Mouse (Mus musculus) monocyte, adult 2 months (primary cell): Measurements from ENCODE around the gene Adamts12.

Experiments
- DNase-seq, 2 experiments: peaks; one replicate each; pipeline ENCODE4 v3.0.0; 2022; ENCODE audit warnings: low spot score in 2 of 2, low read depth in 1 of 2

Gene Adamts12

DNA sequence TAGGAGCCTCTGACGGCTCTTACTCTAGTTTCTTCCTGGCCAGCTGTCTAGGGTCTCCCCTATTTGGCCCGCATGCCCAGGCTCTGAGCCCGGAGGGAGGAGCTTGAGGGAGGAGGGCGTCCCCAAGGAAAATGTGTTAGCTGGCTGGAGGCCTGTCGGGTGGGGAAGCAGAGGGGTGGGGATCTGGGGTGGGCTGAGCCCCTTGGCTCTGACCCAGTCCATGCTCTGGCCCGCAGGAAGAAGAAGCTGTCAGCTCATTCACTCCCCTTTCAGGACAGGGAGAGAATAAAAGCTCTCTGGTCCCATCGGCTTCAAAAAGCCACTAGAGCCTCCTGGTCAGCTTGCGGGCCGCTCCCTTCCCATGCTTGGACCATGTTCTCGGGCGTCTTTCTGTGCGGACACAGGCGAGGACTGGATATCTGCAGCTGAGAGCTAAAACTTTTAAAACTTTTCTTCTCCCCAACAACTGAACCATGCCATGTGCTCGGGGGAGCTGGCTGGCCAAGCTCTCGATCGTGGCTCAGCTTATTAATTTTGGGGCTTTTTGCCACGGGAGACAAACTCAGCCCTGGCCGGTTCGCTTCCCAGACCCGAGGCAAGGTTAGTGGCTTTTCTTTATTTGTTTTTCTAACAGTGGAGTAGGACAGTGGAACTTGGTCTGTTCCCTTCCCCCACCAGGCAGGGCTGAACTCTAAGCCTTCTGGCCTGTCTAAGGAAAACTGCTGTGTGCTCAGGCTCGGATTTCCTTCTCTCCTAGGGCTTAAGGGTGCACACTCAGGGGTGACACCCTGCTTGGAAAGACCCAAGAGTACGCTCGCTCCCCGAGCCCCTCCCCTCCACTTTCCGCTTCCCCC is at the start of gene Adamts12:
Gene Adamts12 (plus strand): TSS at position 233 of the 854 bp plus-strand sequence.
- no peak for DNase-seq

DNA sequence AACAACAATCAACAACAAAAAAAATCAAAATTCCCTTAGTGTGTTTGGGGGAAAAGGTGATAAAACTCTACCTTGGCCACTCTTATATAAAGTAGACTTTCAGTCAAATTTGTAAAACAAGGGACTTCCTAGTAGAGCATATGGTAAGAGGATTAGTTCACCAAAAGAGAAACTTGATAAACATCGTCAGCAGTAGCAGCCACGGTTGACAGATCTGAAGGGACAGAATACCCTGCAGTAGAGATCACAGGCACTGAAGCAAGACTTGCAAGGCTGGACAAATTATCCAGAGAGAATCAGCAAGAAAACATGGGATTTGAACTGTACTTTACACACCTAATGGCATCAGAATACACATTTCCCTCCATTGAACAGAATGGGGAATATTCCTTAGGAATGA is 49.7 kb upstream of the Adamts12 start:
- DNase-seq = no peak

DNA sequence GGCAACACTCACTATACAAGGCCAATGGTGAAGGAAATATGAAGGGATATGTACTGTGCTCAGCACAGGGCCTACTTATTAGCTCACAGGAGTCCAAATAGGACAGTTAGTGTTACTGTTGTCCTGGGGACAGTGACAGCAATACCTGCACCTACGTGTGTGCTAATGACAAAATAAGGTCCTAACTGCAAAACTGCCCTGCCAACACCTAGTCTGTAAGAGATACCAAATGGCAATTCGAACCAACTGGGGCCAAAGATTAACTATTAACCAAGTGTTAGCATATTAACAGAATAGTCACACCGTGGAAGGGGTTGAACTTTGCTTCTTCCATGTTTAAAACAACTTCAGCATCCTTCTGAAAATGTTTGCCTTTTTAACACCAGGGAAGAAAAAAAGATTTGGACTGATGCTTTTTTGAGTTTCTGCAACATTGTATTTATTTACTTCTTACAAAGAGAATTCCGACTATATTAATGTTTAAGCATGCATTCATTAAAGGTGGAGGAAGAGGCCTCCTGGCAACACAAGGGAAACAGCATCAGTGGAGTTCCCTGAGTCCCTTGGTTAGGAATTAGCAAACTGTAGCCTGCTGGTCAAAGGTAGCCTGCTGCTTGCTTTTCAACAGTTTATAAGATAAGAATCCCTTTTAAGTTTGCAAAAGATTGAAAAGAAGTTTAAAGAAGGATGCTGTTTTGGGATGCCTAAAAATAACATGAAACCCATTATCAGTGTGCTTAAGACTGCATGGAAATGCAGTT is 37.6 kb upstream of the Adamts12 start:
- DNase-seq = no peak

DNA sequence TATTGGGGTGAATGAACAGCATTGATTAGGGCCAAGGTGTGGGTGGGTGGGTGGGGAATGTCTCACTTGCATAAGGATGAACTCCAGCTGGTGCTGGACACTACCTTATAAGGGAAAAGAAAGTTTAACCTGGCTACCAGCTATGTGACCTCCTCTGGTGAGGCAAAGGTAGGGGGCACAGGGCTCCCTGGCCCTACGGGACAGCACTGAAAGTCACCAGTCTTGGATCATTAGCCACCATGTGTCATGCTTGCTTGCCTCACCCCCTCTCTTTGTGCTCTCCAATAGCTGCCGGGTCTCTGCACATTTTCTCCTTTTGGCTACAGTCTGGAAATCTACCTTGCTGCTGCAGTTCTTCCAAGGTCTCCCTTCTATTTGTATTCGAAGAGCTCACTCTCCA is 34.4 kb upstream of the Adamts12 start:
- DNase-seq = no peak

DNA sequence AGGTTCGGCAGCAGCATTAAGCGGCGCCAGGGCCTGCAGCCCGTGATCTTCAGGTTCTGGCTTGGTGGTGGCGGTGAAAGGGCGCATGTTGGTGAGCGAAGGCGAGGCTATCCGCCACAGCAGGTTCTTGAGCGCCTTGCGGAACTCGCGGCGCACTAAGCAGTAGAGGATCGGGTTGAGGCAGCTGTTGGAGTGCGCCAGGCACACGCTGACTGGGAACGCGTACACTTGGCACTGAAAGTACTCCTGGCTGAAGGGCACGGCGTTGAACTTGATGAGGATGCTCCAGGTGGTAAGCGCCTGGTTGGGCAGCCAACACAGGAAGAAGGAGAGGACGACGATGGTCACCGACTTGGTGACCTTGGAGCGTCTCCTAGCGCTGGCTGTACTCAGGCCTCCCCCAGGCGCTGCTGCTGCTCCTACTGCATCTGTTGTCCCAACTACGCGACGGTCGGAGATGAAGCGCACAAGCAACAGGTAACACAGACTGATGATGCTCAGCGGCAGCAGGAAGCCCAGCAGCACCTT is 28.6 kb upstream of the Adamts12 start:
- DNase-seq = no peak

DNA sequence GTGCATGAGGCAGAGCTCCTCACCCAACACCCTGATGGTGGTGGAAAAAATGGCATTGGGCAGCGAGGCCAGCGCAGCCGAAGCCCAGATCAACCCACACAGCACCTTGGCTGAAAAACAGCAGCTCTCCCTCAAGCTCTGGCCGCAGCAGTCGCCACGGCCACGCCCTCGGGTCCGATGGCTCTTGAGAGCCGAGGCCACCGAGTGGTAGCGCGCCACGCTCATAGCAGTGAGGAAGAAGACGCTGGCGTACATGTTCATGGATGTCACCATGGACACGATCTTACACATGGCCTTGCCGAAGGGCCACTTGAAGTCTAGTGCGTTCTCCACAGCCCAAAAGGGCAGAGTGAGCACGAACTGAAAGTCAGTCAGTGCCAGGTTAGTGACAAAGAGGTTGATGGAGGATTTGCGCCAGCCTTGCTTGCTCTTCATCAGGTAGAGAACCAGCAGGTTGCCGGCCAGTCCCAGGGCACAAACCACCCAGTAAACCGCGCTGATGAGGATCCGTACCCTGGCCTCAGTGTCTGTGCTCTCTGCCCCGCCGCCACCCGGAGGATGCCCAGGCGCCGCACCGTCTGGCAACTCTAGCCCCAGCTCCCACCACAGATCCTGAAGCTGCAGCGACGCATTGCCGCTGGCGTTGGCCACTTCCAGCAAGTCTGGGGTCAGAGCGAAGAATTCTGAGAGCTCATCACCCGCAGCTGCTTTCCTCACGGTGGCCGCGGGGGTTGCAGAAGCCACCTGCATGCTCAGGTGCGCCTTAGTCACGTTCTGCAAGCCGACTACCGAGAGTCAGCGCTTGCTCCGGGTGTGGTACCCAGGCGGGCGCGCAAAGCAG is 27.8 kb upstream of the Adamts12 start:
- no peak for DNase-seq

DNA sequence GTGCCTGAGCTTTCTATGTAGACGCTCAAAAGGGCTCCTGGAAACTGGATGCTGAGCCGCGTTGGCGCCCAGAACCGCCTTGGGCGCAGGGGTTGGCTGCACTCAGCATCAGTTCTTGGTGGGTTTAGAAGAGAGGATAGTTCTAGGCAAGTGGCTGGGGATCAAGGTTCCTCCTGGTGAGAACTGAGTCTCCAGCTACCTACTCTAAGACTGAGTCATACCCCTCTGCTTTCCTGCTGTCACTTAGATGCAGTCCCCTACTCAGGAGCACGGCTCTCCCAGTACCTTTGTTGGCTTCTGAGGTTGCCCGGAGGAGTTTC is 27.3 kb upstream of the Adamts12 start:
- DNase-seq = no peak

DNA sequence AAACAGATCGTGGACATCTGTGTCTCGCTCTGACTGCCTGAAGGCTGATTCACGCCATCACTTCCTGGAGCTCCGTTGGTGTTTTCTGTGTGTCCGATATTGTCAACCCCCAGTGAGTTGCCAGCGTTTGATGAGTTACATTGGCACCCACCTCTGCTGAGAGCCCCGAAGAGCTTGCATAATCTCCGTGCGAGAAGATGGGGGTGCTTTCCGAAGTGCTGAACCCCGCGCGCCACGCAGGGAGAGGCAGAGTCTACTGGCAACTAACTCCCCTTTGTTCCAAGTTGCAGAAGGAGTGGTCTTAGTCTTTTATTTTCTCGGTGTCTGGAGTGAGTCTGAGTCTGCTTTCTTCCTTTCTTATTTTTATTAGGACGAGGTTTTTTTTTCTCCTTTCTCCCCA is 26.9 kb upstream of the Adamts12 start, which contains the start of gene Rxfp3:
Gene Rxfp3 (minus strand): TSS at position 281 of the 400 bp plus-strand sequence.
- no peak for DNase-seq

DNA sequence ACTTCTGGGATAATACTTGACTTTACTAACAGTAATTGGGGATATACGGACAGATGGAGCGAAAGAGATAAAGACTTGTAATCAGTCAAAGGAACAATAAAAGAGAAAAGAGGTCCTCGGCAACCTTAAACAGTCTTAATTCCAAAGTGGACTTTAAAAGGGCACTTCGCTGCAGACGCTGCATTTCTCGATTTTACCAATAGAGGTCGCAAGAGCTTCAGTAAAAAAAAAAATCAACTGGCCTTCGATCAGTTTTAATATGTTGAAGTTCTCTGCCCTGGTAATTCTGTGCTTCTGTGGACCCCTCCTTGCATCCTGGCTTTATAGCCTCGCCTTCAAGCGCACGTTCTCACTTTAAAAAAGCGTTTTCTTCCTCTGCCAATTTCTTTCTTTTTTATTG is 26.1 kb upstream of the Adamts12 start:
- DNase-seq = no peak

DNA sequence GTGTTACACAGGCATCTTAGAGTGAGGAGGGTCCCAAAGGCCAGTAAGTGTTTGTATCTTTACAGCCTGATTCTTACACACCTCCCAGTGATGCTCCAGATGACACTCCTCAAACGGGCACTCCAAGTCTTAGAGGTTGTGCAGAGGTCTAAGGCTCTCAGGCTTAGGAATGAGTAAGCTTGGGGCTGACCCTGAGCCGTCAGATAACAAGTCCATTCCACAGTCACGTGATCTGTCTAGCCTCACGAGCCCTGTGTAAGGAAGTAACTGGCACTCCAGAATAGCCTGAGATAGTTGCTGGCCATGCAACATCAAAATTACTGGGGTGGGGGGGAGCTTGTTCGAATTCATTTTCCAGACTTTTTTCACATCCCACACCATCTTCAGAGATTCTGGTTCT is 24.5 kb upstream of the Adamts12 start:
- DNase-seq = no peak

DNA sequence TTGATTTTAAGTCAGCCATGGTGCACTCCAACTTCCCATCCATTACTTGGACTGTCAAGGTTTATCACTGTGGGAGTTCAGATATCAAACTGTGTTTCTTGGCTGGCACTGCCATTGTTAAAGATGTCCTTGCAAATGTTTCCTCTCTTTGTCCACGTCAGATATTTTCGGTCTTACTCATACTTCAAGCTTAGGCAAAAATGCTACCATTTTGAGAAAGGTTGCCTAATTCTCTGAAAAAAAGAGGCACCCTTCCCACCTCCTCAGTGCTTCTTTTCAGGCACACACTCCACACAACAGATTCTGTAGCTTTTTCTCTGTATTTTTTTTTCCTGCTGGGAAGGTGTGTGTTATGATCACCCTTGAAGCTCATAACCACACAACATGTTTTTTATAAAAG is 23.4 kb upstream of the Adamts12 start:
- DNase-seq = no peak

DNA sequence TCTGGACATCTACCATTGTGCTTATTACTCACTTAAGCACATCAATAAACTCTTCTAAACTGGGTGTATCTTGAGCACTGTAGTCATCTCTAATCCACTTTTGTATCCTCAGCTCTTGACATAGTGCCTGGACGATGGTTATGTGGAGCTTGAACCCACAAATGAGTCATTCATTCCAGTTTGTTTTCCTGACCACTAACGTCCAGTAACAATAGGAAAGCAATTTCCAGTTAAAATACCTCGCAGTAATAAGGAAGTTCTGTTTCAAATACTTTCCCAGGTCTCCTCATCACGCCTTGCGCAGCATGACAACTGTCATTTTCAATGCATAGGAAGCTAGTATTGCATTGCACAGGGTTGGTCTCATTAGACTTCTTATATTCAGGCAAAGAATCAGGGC is 21.8 kb upstream of the Adamts12 start:
- DNase-seq = no peak

DNA sequence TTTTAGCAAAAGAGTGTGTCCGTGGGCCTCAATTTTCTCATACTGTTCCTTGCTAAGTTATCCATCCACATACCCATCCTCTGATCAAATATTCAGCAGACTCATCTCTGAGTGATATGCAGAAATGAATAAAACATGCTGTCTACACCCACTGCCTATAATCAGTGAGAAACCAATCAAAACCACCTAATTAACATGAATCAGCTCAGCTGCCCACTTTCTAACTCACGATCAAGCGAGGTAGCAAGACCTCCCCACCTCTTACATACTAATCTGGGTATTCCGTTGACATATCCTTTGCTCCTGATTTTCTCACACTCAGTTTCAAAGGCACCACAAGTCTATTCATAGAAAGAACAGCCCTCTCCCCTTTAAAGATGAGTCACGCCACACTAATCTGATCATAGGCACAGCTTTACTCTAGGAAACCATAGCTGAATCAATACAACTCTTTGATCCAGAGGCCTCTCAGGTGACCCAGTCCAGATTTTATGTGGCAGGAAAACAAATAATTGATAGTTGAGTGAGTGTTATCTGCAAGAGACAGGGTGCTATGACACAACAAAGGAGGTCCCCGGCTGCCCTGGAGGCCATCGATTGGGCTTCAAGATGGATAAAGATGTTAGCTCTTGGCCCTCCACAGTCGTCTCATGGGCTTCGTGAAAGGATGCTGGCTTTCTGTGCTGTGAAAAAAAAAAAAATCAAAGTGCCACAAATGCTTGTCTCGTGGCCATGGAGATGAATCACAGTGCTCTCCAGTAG is 10.7 kb upstream of the Adamts12 start:
- no peak for DNase-seq

DNA sequence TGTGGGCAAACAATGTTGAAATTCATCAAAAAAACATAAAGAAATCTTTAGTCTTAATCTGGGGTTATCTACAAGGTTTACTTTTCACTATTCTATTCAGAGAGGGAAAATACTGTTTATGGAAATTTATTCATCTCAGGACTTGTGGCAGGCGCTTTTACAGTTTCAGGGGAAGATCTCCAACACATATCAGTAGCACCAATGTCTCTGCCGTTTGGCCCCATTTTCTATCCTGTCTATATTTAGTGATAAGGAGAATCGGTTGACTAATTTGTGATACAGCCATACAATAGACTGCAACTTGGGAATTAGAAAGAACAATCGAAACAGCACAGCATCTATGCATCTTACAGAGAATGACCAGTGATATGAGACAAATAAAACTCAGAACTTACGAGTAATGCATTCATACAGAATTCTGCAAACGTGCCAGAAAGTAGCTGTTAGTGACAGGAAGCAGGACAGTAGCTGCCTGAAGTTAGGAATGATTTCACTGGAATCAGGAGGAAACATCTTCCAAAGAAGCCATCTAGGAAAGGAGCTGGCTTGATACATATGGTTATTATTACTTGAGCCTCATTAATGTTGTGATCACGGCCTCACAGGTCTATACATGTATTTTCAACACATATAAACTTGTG is 10.0 kb upstream of the Adamts12 start:
- DNase-seq = no peak

DNA sequence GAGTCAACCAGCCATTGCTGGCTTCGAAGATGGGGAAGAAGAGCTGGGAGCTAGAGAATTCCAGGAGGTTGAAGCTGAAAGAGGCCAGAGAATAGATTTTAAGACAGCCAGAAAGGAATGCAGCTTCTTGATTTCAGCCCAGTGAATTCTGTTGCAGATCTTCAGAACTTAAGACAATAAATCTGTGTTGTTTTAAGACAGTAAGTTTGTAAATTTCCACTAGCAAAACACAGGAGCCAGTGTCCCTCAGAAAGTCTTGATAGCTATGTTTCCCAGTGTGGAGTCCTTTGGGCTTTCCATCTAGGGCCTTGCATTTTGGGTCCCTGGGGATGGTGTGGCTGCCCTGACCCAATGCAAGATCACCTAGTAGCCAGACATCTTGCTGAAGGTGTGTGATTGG is 1.7 kb upstream of the Adamts12 start:
- DNase-seq = no peak

DNA sequence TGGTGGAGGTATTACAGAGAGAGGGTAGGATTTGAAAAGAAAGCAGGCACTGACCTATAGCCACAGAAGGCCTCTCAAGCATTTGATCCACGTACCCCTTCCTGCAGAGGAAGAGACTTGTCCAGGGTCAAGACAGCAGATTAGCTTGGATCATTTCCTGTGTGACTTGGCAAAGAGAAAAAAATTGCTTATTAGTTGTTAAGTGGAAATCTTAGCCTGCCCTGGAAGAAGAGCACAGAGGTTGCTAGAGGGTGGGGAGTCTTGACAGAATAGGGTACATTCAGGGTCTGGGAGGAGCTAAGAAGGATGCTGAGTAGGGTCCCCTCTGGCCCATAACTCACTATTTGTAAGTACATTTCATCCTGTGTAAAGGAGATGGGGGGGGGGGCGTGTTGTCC is 431 bp upstream of the Adamts12 start:
- DNase-seq = no peak

DNA sequence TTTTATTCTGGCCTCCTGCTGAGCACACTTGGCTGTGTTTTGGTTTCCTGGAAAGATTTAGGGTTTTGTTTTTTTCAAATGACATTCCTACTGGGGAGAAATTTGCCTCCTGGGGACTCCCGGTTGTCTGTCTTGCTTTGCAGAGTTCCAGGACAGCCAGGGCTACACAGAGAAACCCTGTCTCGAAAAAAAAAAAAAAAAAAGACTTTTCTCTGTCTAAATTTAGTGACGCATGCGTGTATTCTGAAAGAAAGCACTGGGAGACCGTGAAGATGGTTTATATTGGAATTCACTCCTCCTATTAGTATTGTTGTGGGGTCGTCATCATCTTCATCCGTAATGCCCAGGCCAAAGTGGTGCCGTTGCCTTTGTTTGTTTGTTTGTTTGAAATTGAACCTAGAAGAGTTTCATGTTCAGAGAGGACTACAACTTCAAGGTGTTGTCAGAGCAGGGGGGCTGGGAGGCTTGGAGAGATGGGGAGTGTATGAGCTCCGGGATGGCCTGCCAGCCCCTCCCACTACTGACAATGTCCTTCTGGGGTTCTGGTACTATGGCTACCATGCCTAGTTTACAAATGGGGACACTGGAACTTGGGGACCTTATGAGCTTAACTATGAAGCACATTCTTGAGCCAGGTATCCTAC is 1.1 kb downstream of the Adamts12 start:
- DNase-seq = no peak

DNA sequence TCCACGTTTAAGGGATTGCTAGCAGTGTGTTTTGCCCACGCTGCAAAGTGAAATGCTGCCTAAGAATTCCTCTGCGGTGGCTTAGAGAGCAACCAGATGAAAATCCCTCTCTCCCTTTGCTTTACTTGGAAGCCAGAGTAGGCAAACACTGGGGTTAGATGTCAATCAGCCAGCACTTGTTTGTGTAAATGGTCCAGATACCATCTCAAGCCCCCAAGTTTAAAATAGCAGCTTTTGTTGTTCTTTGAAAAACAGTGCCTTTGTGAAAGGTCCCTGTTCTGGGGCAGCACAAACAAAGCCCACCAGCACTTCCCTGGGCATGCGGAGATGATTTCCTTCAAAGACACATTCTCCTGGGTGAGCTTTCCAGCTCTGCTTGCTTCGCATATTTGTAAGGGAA is 1.7 kb downstream of the Adamts12 start:
- no peak for DNase-seq

DNA sequence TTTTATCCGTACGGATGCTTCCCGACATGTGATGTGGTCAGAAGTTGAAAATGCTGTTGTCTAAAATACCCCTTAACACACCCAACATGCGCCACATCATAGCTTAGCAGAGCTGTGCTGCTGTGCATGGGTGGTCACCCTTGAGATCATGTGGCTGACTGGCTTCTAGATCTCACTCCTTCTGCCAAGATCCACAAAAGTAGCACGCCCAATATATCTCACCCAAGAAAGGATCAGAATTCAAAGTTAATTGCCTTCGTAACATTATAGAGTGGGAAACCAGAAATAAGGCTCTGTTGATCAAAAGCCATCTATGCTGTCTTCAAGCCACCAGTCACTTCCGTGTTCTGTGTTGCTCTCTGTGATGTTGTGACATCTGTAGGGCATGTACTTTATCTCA is 3.3 kb downstream of the Adamts12 start:
- no peak for DNase-seq
